Mouse (Mus musculus): Measurements from ENCODE around the gene Rbfox1. TPM values are rescaled to one million over a fixed set of nuclear protein-coding genes. Genes with fewer than 3 reads are reported as not detected.
A peak's percentile ranks its signal among the peaks of the same experiment; 100 is the strongest.

The Rbfox1 gene
- total RNA-seq, 2 experiments from 2014 or later, result 81.5 to 93.4 TPM

- DNase-seq (ENCODE audit: low spot score in 2 of 2), result no peak
These were observed 1312.8 kb downstream of the Rbfox1 start for GRCm38 (mm10) chr16:7197953-7198352.

GRCm38 (mm10) chr16:7200239-7200638 is 1315.1 kb downstream of the Rbfox1 start:
- no peak for DNase-seq (ENCODE audit: low spot score in 2 of 2)

GRCm38 (mm10) chr16:7201816-7202215 is 1316.7 kb downstream of the Rbfox1 start:
- DNase-seq (ENCODE audit: low spot score in 2 of 2), result no peak

- no peak for DNase-seq (ENCODE audit: low spot score in 2 of 2)
These were observed 1321.2 kb downstream of the Rbfox1 start for GRCm38 (mm10) chr16:7206116-7206900.

- no peak for DNase-seq (ENCODE audit: low spot score in 2 of 2)
These were observed 1322.4 kb downstream of the Rbfox1 start for GRCm38 (mm10) chr16:7207599-7207998.

- DNase-seq (ENCODE audit: low spot score in 2 of 2), result no peak
These were observed 1327.6 kb downstream of the Rbfox1 start for GRCm38 (mm10) chr16:7212756-7213155.

GRCm38 (mm10) chr16:7223265-7223664 is 1338.1 kb downstream of the Rbfox1 start:
- no peak for DNase-seq (ENCODE audit: low spot score in 2 of 2)

GRCm38 (mm10) chr16:7226000-7226399 is 1340.8 kb downstream of the Rbfox1 start:
- no peak for DNase-seq (ENCODE audit: low spot score in 2 of 2)

GRCm38 (mm10) chr16:7228246-7228645 is 1343.1 kb downstream of the Rbfox1 start:
- DNase-seq (ENCODE audit: low spot score in 2 of 2), result no peak

- no peak for DNase-seq (ENCODE audit: low spot score in 2 of 2)
These were observed 1344.1 kb downstream of the Rbfox1 start for GRCm38 (mm10) chr16:7229232-7229631.

GRCm38 (mm10) chr16:7241627-7242026 is 1356.5 kb downstream of the Rbfox1 start:
- DNase-seq (ENCODE audit: low spot score in 2 of 2), result no peak

- no peak for DNase-seq (ENCODE audit: low spot score in 2 of 2)
These were observed 1357.3 kb downstream of the Rbfox1 start for GRCm38 (mm10) chr16:7242501-7242900.

- no peak for DNase-seq (ENCODE audit: low spot score in 2 of 2)
These were observed 1359.2 kb downstream of the Rbfox1 start for GRCm38 (mm10) chr16:7244382-7244781.

GRCm38 (mm10) chr16:7251696-7252095 is 1366.5 kb downstream of the Rbfox1 start:
- DNase-seq (ENCODE audit: low spot score in 2 of 2), result no peak

- DNase-seq (ENCODE audit: low spot score in 2 of 2), result no peak
These were observed 1372.2 kb downstream of the Rbfox1 start for GRCm38 (mm10) chr16:7257366-7257765.

- DNase-seq (ENCODE audit: low spot score in 2 of 2), result no peak
These were observed 1378.1 kb downstream of the Rbfox1 start for GRCm38 (mm10) chr16:7263261-7263660.

GRCm38 (mm10) chr16:7265715-7266114 is 1380.6 kb downstream of the Rbfox1 start:
- DNase-seq (ENCODE audit: low spot score in 2 of 2), result no peak

- no peak for DNase-seq (ENCODE audit: low spot score in 2 of 2)
These were observed 1390.3 kb downstream of the Rbfox1 start for GRCm38 (mm10) chr16:7275501-7275900.

- DNase-seq (ENCODE audit: low spot score in 2 of 2), result no peak
These were observed 1390.7 kb downstream of the Rbfox1 start for GRCm38 (mm10) chr16:7275901-7276300.

- peak in 1 of 2 experiments; percentile 10 for DNase-seq (ENCODE audit: low spot score in 2 of 2)
These were observed 1394.4 kb downstream of the Rbfox1 start for GRCm38 (mm10) chr16:7279544-7279943.

- peak in 1 of 2 experiments; percentile 26 for DNase-seq (ENCODE audit: low spot score in 2 of 2)
These were observed 1397.1 kb downstream of the Rbfox1 start for GRCm38 (mm10) chr16:7282257-7282656.

GRCm38 (mm10) chr16:7292985-7293805 is 1408.0 kb downstream of the Rbfox1 start:
- DNase-seq (ENCODE audit: low spot score in 2 of 2), result no peak
